Mouse (Mus musculus) fibroblast of lung, adult 2 months (primary cell): Measurements from ENCODE around the gene Cnep1r1.

Experiments used
- DNase-seq: peaks from one replicate; pipeline ENCODE4 v3.0.0-alpha.2; 2011; ENCODE audit warnings: low read depth

The Cnep1r1 gene

GRCm38 (mm10) chr8:88118456-88119036 is at the start of gene Cnep1r1:
TSS of gene Cnep1r1 (plus strand) at chr8:88118769.
- DNase-seq = peak; percentile 99

GRCm38 (mm10) chr8:88082183-88082582 is 36.4 kb upstream of the Cnep1r1 start:
- no peak for DNase-seq

- DNase-seq = no peak
Observed at GRCm38 (mm10) chr8:88088006-88088405, 30.6 kb upstream of the Cnep1r1 start.

- no peak for DNase-seq
Observed at GRCm38 (mm10) chr8:88091661-88092060, 26.9 kb upstream of the Cnep1r1 start.

GRCm38 (mm10) chr8:88093367-88093766 is 25.2 kb upstream of the Cnep1r1 start:
- no peak for DNase-seq

- no peak for DNase-seq
Observed at GRCm38 (mm10) chr8:88098856-88099255, 19.7 kb upstream of the Cnep1r1 start.

- no peak for DNase-seq
Observed at GRCm38 (mm10) chr8:88099526-88099925, 19.0 kb upstream of the Cnep1r1 start.

- no peak for DNase-seq
Observed at GRCm38 (mm10) chr8:88109241-88109640, 9.3 kb upstream of the Cnep1r1 start.

GRCm38 (mm10) chr8:88119076-88119475 is 507 bp downstream of the Cnep1r1 start:
- DNase-seq = no peak

GRCm38 (mm10) chr8:88124850-88125249 is 6.3 kb downstream of the Cnep1r1 start:
- DNase-seq = no peak

- no peak for DNase-seq
Observed at GRCm38 (mm10) chr8:88129397-88129796, 10.8 kb downstream of the Cnep1r1 start.

GRCm38 (mm10) chr8:88130754-88131317 is 12.3 kb downstream of the Cnep1r1 start:
- no peak for DNase-seq

- peak; percentile 88 for DNase-seq
Observed at GRCm38 (mm10) chr8:88137748-88138484, 19.3 kb downstream of the Cnep1r1 start, which contains the start of gene Heatr3. TSS of gene Heatr3 (plus strand) at chr8:88137855.

GRCm38 (mm10) chr8:88139256-88139655 is 20.7 kb downstream of the Cnep1r1 start:
- no peak for DNase-seq

- no peak for DNase-seq
Observed at GRCm38 (mm10) chr8:88141629-88142028, 23.1 kb downstream of the Cnep1r1 start.

GRCm38 (mm10) chr8:88144041-88144440 is 25.5 kb downstream of the Cnep1r1 start:
- DNase-seq = no peak

GRCm38 (mm10) chr8:88150910-88151371 is 32.4 kb downstream of the Cnep1r1 start:
- DNase-seq = no peak

- peak; percentile 11 for DNase-seq
Observed at GRCm38 (mm10) chr8:88160237-88160995, 41.8 kb downstream of the Cnep1r1 start.

GRCm38 (mm10) chr8:88161439-88161838 is 42.9 kb downstream of the Cnep1r1 start:
- DNase-seq = peak; percentile 32

GRCm38 (mm10) chr8:88175264-88175663 is 56.7 kb downstream of the Cnep1r1 start:
- DNase-seq = no peak

GRCm38 (mm10) chr8:88177291-88177690 is 58.7 kb downstream of the Cnep1r1 start:
- DNase-seq = no peak

- no peak for DNase-seq
Observed at GRCm38 (mm10) chr8:88183121-88183520, 64.6 kb downstream of the Cnep1r1 start.
